Mouse (Mus musculus) monocyte, adult 5-6 weeks (primary cell): ENCODE results near the gene Lypla2. TPM values are rescaled to one million over a fixed set of nuclear protein-coding genes. Genes with fewer than 3 reads are reported as not detected.
A peak's percentile ranks its signal among the peaks of the same experiment; 100 is the strongest.
"Not testable (repeated sequence)": the region's sequence is repeated elsewhere in the genome, so short reads cannot be mapped to it uniquely, and the experiment has no call there.

Experiments used
- ATAC-seq: fragments of 153-309, 156-312 bp; replicated peaks from 2 replicates; pipeline ENCODE4 v1.8.0; 2017; ENCODE audit warnings: mild to moderate bottlenecking; ENCODE audit not compliant: low TSS enrichment, insufficient number of reproducible peaks, severe bottlenecking, poor library complexity, low FRiP score
- total RNA-seq: library from RNA; stranded (forward); fragments of 200-1000, 200-491, 200-594 nt; gene quantifications from 3 replicates; pipeline ENCODE4 v1.2.3, GENCODE M21; 2017

Lypla2 gene
- total RNA-seq, 1 experiment from 2014 or later, result 36.0 TPM

- peak; percentile 70 for ATAC-seq
Observed at GRCm38 (mm10) chr4:135954241-135954640, 18.2 kb downstream of the Lypla2 start.

GRCm38 (mm10) chr4:135953179-135953578 lies 19.2 kb downstream of the Lypla2 start:
- no peak for ATAC-seq

- no peak for ATAC-seq
Observed at GRCm38 (mm10) chr4:135951505-135951904, 20.9 kb downstream of the Lypla2 start.

- no peak for ATAC-seq
Observed at GRCm38 (mm10) chr4:135950365-135950764, 22.1 kb downstream of the Lypla2 start.

- ATAC-seq, result no peak
Observed at GRCm38 (mm10) chr4:135949911-135950310, 22.5 kb downstream of the Lypla2 start.

- no peak for ATAC-seq
Observed at GRCm38 (mm10) chr4:135949475-135949874, 23.0 kb downstream of the Lypla2 start.

- ATAC-seq, result 0 out of 2 replicates have a peak, but pooled peaks have one; percentile 36
Observed at GRCm38 (mm10) chr4:135948142-135948541, 24.3 kb downstream of the Lypla2 start.

GRCm38 (mm10) chr4:135946659-135947301 lies 25.6 kb downstream of the Lypla2 start:
- ATAC-seq, result 0 out of 2 replicates have a peak, but pooled peaks have one; percentile 0

GRCm38 (mm10) chr4:135946278-135946658 lies 26.2 kb downstream of the Lypla2 start, which contains the start of gene Hmgcl:
Gene Hmgcl, plus strand, starts transcription at chr4:135946448.
- ATAC-seq, result peak; percentile 87

GRCm38 (mm10) chr4:135945706-135946105 lies 26.7 kb downstream of the Lypla2 start:
- peak; percentile 64 for ATAC-seq

GRCm38 (mm10) chr4:135943389-135943788 lies 29.0 kb downstream of the Lypla2 start:
- ATAC-seq, result no peak

- 0 out of 2 replicates have a peak, but pooled peaks have one; percentile 11 for ATAC-seq
Observed at GRCm38 (mm10) chr4:135942193-135942592, 30.2 kb downstream of the Lypla2 start.

GRCm38 (mm10) chr4:135941026-135941425 lies 31.4 kb downstream of the Lypla2 start:
- not testable (repeated sequence) for ATAC-seq

GRCm38 (mm10) chr4:135938858-135939257 lies 33.6 kb downstream of the Lypla2 start:
- ATAC-seq, result no peak

GRCm38 (mm10) chr4:135935502-135935901 lies 36.9 kb downstream of the Lypla2 start:
- no peak for ATAC-seq

- no peak for ATAC-seq
Observed at GRCm38 (mm10) chr4:135934708-135935500, 37.5 kb downstream of the Lypla2 start.

GRCm38 (mm10) chr4:135931832-135932231 lies 40.6 kb downstream of the Lypla2 start:
- ATAC-seq, result no peak

GRCm38 (mm10) chr4:135930239-135930638 lies 42.2 kb downstream of the Lypla2 start:
- ATAC-seq, result no peak

GRCm38 (mm10) chr4:135929828-135930227 lies 42.6 kb downstream of the Lypla2 start:
- ATAC-seq, result no peak

GRCm38 (mm10) chr4:135929405-135929804 lies 43.0 kb downstream of the Lypla2 start:
- ATAC-seq, result no peak
